Mouse (Mus musculus) T-helper 17 cell (primary cell): ENCODE results near the gene Meis3.

ENCODE experiments used
- in situ Hi-C, 2 experiments: fragments of 300-600 bp; cut with MboI, MseI; formaldehyde crosslinking; loops; 1 replicate in 1 of 2; 2 replicates in 1 of 2; pipeline ENCODE4 v1.15.1; 2025; ENCODE audit warnings: high pct_unique_total_duplicates in 2 of 2

Gene Meis3

GRCm38 (mm10) chr7:16158735-16159134, 16.2 kb upstream of the Meis3 start:
- in situ Hi-C loops, result no loop called here

- in situ Hi-C loops, result no loop called here
Observed at GRCm38 (mm10) chr7:16160702-16161101, 14.2 kb upstream of the Meis3 start.

- in situ Hi-C loops, result no loop called here
Observed at GRCm38 (mm10) chr7:16161302-16161701, 13.6 kb upstream of the Meis3 start.

GRCm38 (mm10) chr7:16162036-16162435, 12.9 kb upstream of the Meis3 start:
- in situ Hi-C loops, result no loop called here

- in situ Hi-C loops, result no loop called here
Observed at GRCm38 (mm10) chr7:16172141-16172581, 2.7 kb upstream of the Meis3 start.

GRCm38 (mm10) chr7:16172586-16173140, 2.2 kb upstream of the Meis3 start:
- in situ Hi-C loops, result no loop called here

- in situ Hi-C loops, result no loop called here
Observed at GRCm38 (mm10) chr7:16173146-16173545, 1.7 kb upstream of the Meis3 start.

GRCm38 (mm10) chr7:16175542-16175931, 647 bp downstream of the Meis3 start:
- in situ Hi-C loops, result no loop called here

- in situ Hi-C loops, result no loop called here
Observed at GRCm38 (mm10) chr7:16178114-16178513, 3.2 kb downstream of the Meis3 start.

GRCm38 (mm10) chr7:16183663-16184062, 8.8 kb downstream of the Meis3 start:
- in situ Hi-C loops, result no loop called here

GRCm38 (mm10) chr7:16187494-16187893, 12.6 kb downstream of the Meis3 start:
- in situ Hi-C loops, result no loop called here

GRCm38 (mm10) chr7:16192315-16192714, 17.4 kb downstream of the Meis3 start:
- in situ Hi-C loops, result loop anchor here in 1 of 2 experiments (5.0 kb wide), 1 partner anchor 70 kb away; no protein-coding TSS in a partner anchor

- in situ Hi-C loops, result loop anchor here in 1 of 2 experiments (5.0 kb wide), 1 partner anchor 69 kb away; no protein-coding TSS in a partner anchor
Observed at GRCm38 (mm10) chr7:16193702-16194101, 18.8 kb downstream of the Meis3 start.

- in situ Hi-C loops, result no loop called here
Observed at GRCm38 (mm10) chr7:16196616-16197015, 21.7 kb downstream of the Meis3 start.

GRCm38 (mm10) chr7:16197166-16197565, 22.3 kb downstream of the Meis3 start:
- in situ Hi-C loops, result no loop called here

GRCm38 (mm10) chr7:16198540-16198939, 23.6 kb downstream of the Meis3 start:
- in situ Hi-C loops, result no loop called here

- in situ Hi-C loops, result no loop called here
Observed at GRCm38 (mm10) chr7:16201136-16201535, 26.2 kb downstream of the Meis3 start.

GRCm38 (mm10) chr7:16202756-16203504, 28.0 kb downstream of the Meis3 start:
- in situ Hi-C loops, result no loop called here

- in situ Hi-C loops, result no loop called here
Observed at GRCm38 (mm10) chr7:16203505-16203903, 28.6 kb downstream of the Meis3 start.

- in situ Hi-C loops, result no loop called here
Observed at GRCm38 (mm10) chr7:16204791-16205190, 29.9 kb downstream of the Meis3 start.

GRCm38 (mm10) chr7:16207076-16207475, 32.2 kb downstream of the Meis3 start:
- in situ Hi-C loops, result no loop called here

- in situ Hi-C loops, result no loop called here
Observed at GRCm38 (mm10) chr7:16207496-16207895, 32.6 kb downstream of the Meis3 start.
